In the genomic region with DNA sequence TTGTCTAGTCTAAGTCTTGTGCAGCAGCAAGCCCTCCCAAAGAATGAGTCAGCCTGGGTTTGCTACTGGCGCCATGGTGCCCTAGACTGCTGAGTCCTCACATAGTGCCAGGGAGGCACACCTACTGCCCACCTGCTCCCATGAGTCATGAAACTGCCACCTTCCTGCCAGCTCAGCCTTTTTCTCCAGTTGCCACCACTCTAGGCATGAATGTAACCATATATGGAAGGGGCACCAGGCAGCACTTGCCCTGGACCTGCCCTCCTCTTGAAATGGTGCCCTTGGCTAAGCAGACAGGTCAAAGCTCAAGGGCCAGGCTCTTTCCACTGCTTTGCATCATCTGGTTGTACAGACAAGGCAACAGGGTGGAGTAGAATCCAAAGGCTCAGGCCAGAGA, we compare ENCODE assay signal across 8 mouse cellular contexts. TPM values are rescaled to one million over a fixed set of nuclear protein-coding genes. Genes with fewer than 3 reads are reported as not detected.
DNase-seq lines count a peak whose midpoint lies in the region; ATAC-seq lines count a peak whose summit lies in the region.

No protein-coding gene starts in this region.

- no peak overlapping the region for H3K4me3 ChIP-seq in intestine, embryonic 15.5 days (replicated peaks)
- no peak overlapping the region for H3K4me3 ChIP-seq in liver, embryonic 13.5 days (replicated peaks)

- H3K9me3 ChIP-seq in intestine, embryonic 15.5 days: no peaks in the 10 kb centered on the region
- no peaks in the 10 kb centered on the region for H3K9me3 ChIP-seq in liver, embryonic 13.5 days (replicated peaks)

- peaks cover 4% of the 10 kb centered on the region; the same call in 1 of the 2 replicates for H3K36me3 ChIP-seq in intestine, embryonic 15.5 days
- no peaks in the 10 kb centered on the region for H3K36me3 ChIP-seq in liver, embryonic 13.5 days

- no peaks in the 10 kb centered on the region for H3K27me3 ChIP-seq in intestine, embryonic 15.5 days (replicated peaks)
- H3K27me3 ChIP-seq in liver, embryonic 13.5 days: no peaks in the 10 kb centered on the region

- no peak overlapping the region for H3K4me2 ChIP-seq in intestine, embryonic 15.5 days (replicated peaks)
- H3K4me2 ChIP-seq in liver, embryonic 13.5 days: 0 out of 2 replicates have a peak overlapping the region, but pooled peaks have one; percentile 50

- WGBS in intestine, embryonic 15.5 days: 100% methylated on average over 1 of the region's 1 CpGs
- 71% methylated on average over 1 of the region's 1 CpGs for WGBS in liver, embryonic 13.5 days (ENCODE audit: insufficient replicate concordance)

- peaks cover 26% of the 10 kb centered on the region for H3K4me1 ChIP-seq in intestine, embryonic 15.5 days (replicated peaks)
- peaks cover 44% of the 10 kb centered on the region for H3K4me1 ChIP-seq in liver, embryonic 13.5 days (replicated peaks)

- H3K9ac ChIP-seq in intestine, embryonic 15.5 days: no peak overlapping the region
- H3K9ac ChIP-seq in liver, embryonic 13.5 days: no peak overlapping the region

- no peak for DNase-seq in frontal cortex, postnatal 36 days (ENCODE audit: low spot score in 2 of 2)
- peak; percentile 39 for DNase-seq in 3T3-L1 (ENCODE audit: low read depth, low spot score)
- no peak for DNase-seq in liver, embryonic 13.5 days
- no peak for DNase-seq in cerebellum, postnatal 4 days (ENCODE audit: low spot score in 2 of 2)
- DNase-seq in cerebellum, adult 11 months: no peak

- no peak overlapping the region for H3K27ac ChIP-seq in intestine, embryonic 15.5 days
- H3K27ac ChIP-seq in liver, embryonic 13.5 days: peak overlapping the region; percentile 82

- peak; percentile 62; the same call in 1 of the 2 replicates for ATAC-seq in frontal cortex, adult (ENCODE audit: low TSS enrichment)
- ATAC-seq in intestine, embryonic 15.5 days: 0 out of 2 replicates have a peak, but pooled peaks have one; percentile 13
- ATAC-seq in liver, embryonic 13.5 days (ENCODE audit: low read depth): peak; percentile 42
- ATAC-seq in megakaryocyte, adult 5-6 weeks (ENCODE audit: poor library complexity, severe bottlenecking): no peak

RNA-seq across cellular contexts. Expression of a gene that starts 22.6 kb away (rescaled TPM):
- polyA plus RNA-seq in intestine, embryonic 15.5 days (2015; fragmentation: Nextera tagmentation; extraction: Ambion mirVana): 29.6 and 37.5 TPM in 2 replicates
- 91.1 and 99.5 TPM in 2 replicates for polyA plus RNA-seq in liver, embryonic 13.5 days (2015; fragmentation: Nextera tagmentation; extraction: Ambion mirVana)
- total RNA-seq in megakaryocyte, adult 5-6 weeks (2015): 59.6 and 62.4 TPM in 2 replicates
- total RNA-seq in megakaryocyte, adult 5-6 weeks (2017): 77.2 and 95.9 TPM in 2 replicates
